Mouse (Mus musculus): Measurements from ENCODE around the gene Veph1. TPM values are rescaled to one million over a fixed set of nuclear protein-coding genes. Genes with fewer than 3 reads are reported as not detected.

The Veph1 gene
- polyA plus RNA-seq, 1 experiment from 2014 or later: 3.0 TPM

GRCm38 (mm10) chr3:66050092-66050886 is 246.3 kb downstream of the Veph1 start:
- DNase-seq (ENCODE audit: low spot score) (no peak), ATAC-seq (ENCODE audit: low read depth) (no peak)
- WGBS: 48% methylated on average over 10 of the region's 10 CpGs
- Histone ChIP-seq H3K36me3 (ENCODE audit: control insufficient read depth, insufficient read depth, low read length) (no peaks in the 10 kb centered on the region), H3K4me3 (ENCODE audit: low read depth, low read length) (no peak overlapping the region), H3K27me3 (replicated peaks; ENCODE audit: control insufficient read depth, insufficient read depth, low read length) (no peaks in the 10 kb centered on the region), H3K4me2 (ENCODE audit: low read depth, low read length) (no peak overlapping the region), H3K27ac (replicated peaks; ENCODE audit: low read depth, low read length) (no peak overlapping the region; the same call in 1 of the 2 replicates), H3K9ac (ENCODE audit: low read depth, low read length) (no peak overlapping the region), H3K9me3 (ENCODE audit: control insufficient read depth, low read length) (no peaks in the 10 kb centered on the region), H3K4me1 (ENCODE audit: control insufficient read depth, insufficient read depth, low read length) (peaks cover 8% of the 10 kb centered on the region; the same call in 1 of the 2 replicates)

- H3K4me2 ChIP-seq (ENCODE audit: low read depth, low read length): no peak overlapping the region
- H3K4me3 ChIP-seq (ENCODE audit: low read depth, low read length): no peak overlapping the region
- no peaks in the 10 kb centered on the region for H3K36me3 ChIP-seq (ENCODE audit: control insufficient read depth, insufficient read depth, low read length)
- DNase-seq (ENCODE audit: low spot score) (peak; percentile 90), ATAC-seq (ENCODE audit: low read depth) (peak; percentile 92)
- H3K27ac ChIP-seq (replicated peaks; ENCODE audit: low read depth, low read length): peak overlapping the region; percentile 53; the same call in 1 of the 2 replicates
- H3K27me3 ChIP-seq (replicated peaks; ENCODE audit: control insufficient read depth, insufficient read depth, low read length): no peaks in the 10 kb centered on the region
- peaks cover 4% of the 10 kb centered on the region; the same call in 1 of the 2 replicates for H3K4me1 ChIP-seq (ENCODE audit: control insufficient read depth, insufficient read depth, low read length)
- H3K9ac ChIP-seq (ENCODE audit: low read depth, low read length): no peak overlapping the region
- WGBS: 15% methylated on average over 5 of the region's 5 CpGs
- no peaks in the 10 kb centered on the region for H3K9me3 ChIP-seq (ENCODE audit: control insufficient read depth, low read length)
Observed at GRCm38 (mm10) chr3:66040857-66041494, 255.7 kb downstream of the Veph1 start.

- Histone ChIP-seq H3K4me3 (ENCODE audit: low read depth, low read length) (no peak overlapping the region), H3K4me1 (ENCODE audit: control insufficient read depth, insufficient read depth, low read length) (no peaks in the 10 kb centered on the region), H3K4me2 (ENCODE audit: low read depth, low read length) (no peak overlapping the region), H3K27ac (replicated peaks; ENCODE audit: low read depth, low read length) (no peak overlapping the region), H3K27me3 (replicated peaks; ENCODE audit: control insufficient read depth, insufficient read depth, low read length) (no peaks in the 10 kb centered on the region), H3K9me3 (ENCODE audit: control insufficient read depth, low read length) (0 out of 2 replicates have a peak, but pooled peaks cover 5% of the 10 kb centered on the region), H3K36me3 (ENCODE audit: control insufficient read depth, insufficient read depth, low read length) (no peaks in the 10 kb centered on the region), H3K9ac (ENCODE audit: low read depth, low read length) (no peak overlapping the region)
- ATAC-seq (ENCODE audit: low read depth) (no peak), DNase-seq (ENCODE audit: low spot score) (no peak)
- 71% methylated on average over 5 of the region's 5 CpGs for WGBS
Observed at GRCm38 (mm10) chr3:66035226-66035625, 261.4 kb downstream of the Veph1 start.

GRCm38 (mm10) chr3:66033346-66033745 is 263.3 kb downstream of the Veph1 start:
- Histone ChIP-seq H3K4me3 (ENCODE audit: low read depth, low read length) (no peak overlapping the region), H3K27me3 (replicated peaks; ENCODE audit: control insufficient read depth, insufficient read depth, low read length) (no peaks in the 10 kb centered on the region), H3K36me3 (ENCODE audit: control insufficient read depth, insufficient read depth, low read length) (no peaks in the 10 kb centered on the region), H3K4me2 (ENCODE audit: low read depth, low read length) (no peak overlapping the region), H3K9ac (ENCODE audit: low read depth, low read length) (no peak overlapping the region), H3K27ac (replicated peaks; ENCODE audit: low read depth, low read length) (no peak overlapping the region), H3K4me1 (ENCODE audit: control insufficient read depth, insufficient read depth, low read length) (no peaks in the 10 kb centered on the region), H3K9me3 (ENCODE audit: control insufficient read depth, low read length) (0 out of 2 replicates have a peak, but pooled peaks cover 5% of the 10 kb centered on the region)
- whole genome bisulfite sequencing: 54% methylated on average over 2 of the region's 2 CpGs
- DNase-seq (ENCODE audit: low spot score) (no peak), ATAC-seq (ENCODE audit: low read depth) (no peak)

- no peaks in the 10 kb centered on the region for H3K9me3 ChIP-seq (ENCODE audit: control insufficient read depth, low read length)
- no peak for ATAC-seq (ENCODE audit: low read depth)
- H3K27ac ChIP-seq (replicated peaks; ENCODE audit: low read depth, low read length): no peak overlapping the region
- no peaks in the 10 kb centered on the region for H3K36me3 ChIP-seq (ENCODE audit: control insufficient read depth, insufficient read depth, low read length)
- no peak overlapping the region for H3K9ac ChIP-seq (ENCODE audit: low read depth, low read length)
- H3K4me2 ChIP-seq (ENCODE audit: low read depth, low read length): no peak overlapping the region
- H3K4me3 ChIP-seq (ENCODE audit: low read depth, low read length): no peak overlapping the region
- no peaks in the 10 kb centered on the region for H3K4me1 ChIP-seq (ENCODE audit: control insufficient read depth, insufficient read depth, low read length)
- no peak for DNase-seq (ENCODE audit: low spot score)
- WGBS: 80% methylated on average over 3 of the region's 3 CpGs
- no peaks in the 10 kb centered on the region for H3K27me3 ChIP-seq (replicated peaks; ENCODE audit: control insufficient read depth, insufficient read depth, low read length)
Observed at GRCm38 (mm10) chr3:66025454-66025853, 271.2 kb downstream of the Veph1 start.

- peak; percentile 80 for DNase-seq (ENCODE audit: low spot score)
Observed at GRCm38 (mm10) chr3:66024220-66024792, 272.3 kb downstream of the Veph1 start.

GRCm38 (mm10) chr3:66019171-66019570 is 277.5 kb downstream of the Veph1 start:
- Histone ChIP-seq H3K9ac (ENCODE audit: low read depth, low read length) (no peak overlapping the region), H3K4me1 (ENCODE audit: control insufficient read depth, insufficient read depth, low read length) (no peaks in the 10 kb centered on the region), H3K27ac (replicated peaks; ENCODE audit: low read depth, low read length) (no peak overlapping the region), H3K9me3 (ENCODE audit: control insufficient read depth, low read length) (no peaks in the 10 kb centered on the region), H3K27me3 (replicated peaks; ENCODE audit: control insufficient read depth, insufficient read depth, low read length) (no peaks in the 10 kb centered on the region), H3K36me3 (ENCODE audit: control insufficient read depth, insufficient read depth, low read length) (no peaks in the 10 kb centered on the region), H3K4me3 (ENCODE audit: low read depth, low read length) (no peak overlapping the region), H3K4me2 (ENCODE audit: low read depth, low read length) (no peak overlapping the region)
- DNase-seq (ENCODE audit: low spot score): peak; percentile 45
- WGBS: 77% methylated on average over 5 of the region's 5 CpGs
- no peak for ATAC-seq (ENCODE audit: low read depth)

More at GRCm38 (mm10) chr3:66024220-66024792, 272.3 kb downstream of the Veph1 start:
- WGBS: 43% methylated on average over 5 of the region's 5 CpGs
- Histone ChIP-seq H3K4me2 (ENCODE audit: low read depth, low read length) (no peak overlapping the region), H3K27ac (replicated peaks; ENCODE audit: low read depth, low read length) (no peak overlapping the region), H3K4me1 (ENCODE audit: control insufficient read depth, insufficient read depth, low read length) (no peaks in the 10 kb centered on the region), H3K9ac (ENCODE audit: low read depth, low read length) (no peak overlapping the region), H3K36me3 (ENCODE audit: control insufficient read depth, insufficient read depth, low read length) (no peaks in the 10 kb centered on the region), H3K9me3 (ENCODE audit: control insufficient read depth, low read length) (no peaks in the 10 kb centered on the region), H3K27me3 (replicated peaks; ENCODE audit: control insufficient read depth, insufficient read depth, low read length) (no peaks in the 10 kb centered on the region), H3K4me3 (ENCODE audit: low read depth, low read length) (no peak overlapping the region)
- 0 out of 2 replicates have a peak, but pooled peaks have one; percentile 18 for ATAC-seq (ENCODE audit: low read depth)

- peaks cover 5% of the 10 kb centered on the region; the same call in 1 of the 2 replicates for H3K9me3 ChIP-seq (ENCODE audit: control insufficient read depth, low read length)
- H3K27ac ChIP-seq (replicated peaks; ENCODE audit: low read depth, low read length): no peak overlapping the region
- no peaks in the 10 kb centered on the region for H3K4me1 ChIP-seq (ENCODE audit: control insufficient read depth, insufficient read depth, low read length)
- WGBS: 69% methylated on average over 3 of the region's 3 CpGs
- no peak for ATAC-seq (ENCODE audit: low read depth)
- H3K27me3 ChIP-seq (replicated peaks; ENCODE audit: control insufficient read depth, insufficient read depth, low read length): no peaks in the 10 kb centered on the region
- H3K4me2 ChIP-seq (ENCODE audit: low read depth, low read length): no peak overlapping the region
- no peaks in the 10 kb centered on the region for H3K36me3 ChIP-seq (ENCODE audit: control insufficient read depth, insufficient read depth, low read length)
- H3K4me3 ChIP-seq (ENCODE audit: low read depth, low read length): no peak overlapping the region
- H3K9ac ChIP-seq (ENCODE audit: low read depth, low read length): no peak overlapping the region
- DNase-seq (ENCODE audit: low spot score): no peak
Observed at GRCm38 (mm10) chr3:66007632-66008401, 288.8 kb downstream of the Veph1 start.

All from embryonic facial prominence, embryonic 14.5 days (tissue).